Mouse (Mus musculus): ENCODE results near the gene Gm12248.

- TF ChIP-seq POLR2A (IDR thresholded peaks at IDR 0.05; ENCODE audit: extremely low read depth, insufficient read depth, low read length) (no peak), CTCF (IDR thresholded peaks at IDR 0.05; ENCODE audit: low read depth, low read length) (no peak)
Observed at GRCm38 (mm10) chr11:58107664-58108337, 14.9 kb upstream of the Gm12248 start.
